Mouse (Mus musculus): Measurements from ENCODE around the gene Cmtm6.

- TF ChIP-seq CTCF (IDR thresholded peaks at IDR 0.05; ENCODE audit: borderline replicate concordance, control insufficient read depth, extremely low read depth, insufficient read depth, low read length, poor library complexity) (no peak), POLR2A (IDR thresholded peaks at IDR 0.05; ENCODE audit: control insufficient read depth, extremely low read depth, insufficient read depth, low read length, poor library complexity) (no peak)
Observed at GRCm38 (mm10) chr9:114793764-114794295, 62.9 kb downstream of the Cmtm6 start.

Data from thymus, adult 2 months (tissue).